Mouse (Mus musculus) ES-Bruce4 (cell line): ENCODE measurements around the gene Ogdh. TPM values are rescaled to one million over a fixed set of nuclear protein-coding genes. Genes with fewer than 3 reads are reported as not detected.

Experiments
- H3K27ac ChIP-seq: 2 replicates; pipeline ENCODE4 v1.5.1; 2012; ENCODE audit warnings: low read length, inconsistent platforms; ENCODE audit not compliant: insufficient read depth
- H3K27me3 ChIP-seq: 2 replicates; pipeline ENCODE4 v1.6.1; 2012; ENCODE audit warnings: mild to moderate bottlenecking, low read length, inconsistent platforms; ENCODE audit not compliant: control insufficient read depth, poor library complexity, insufficient read depth, severe bottlenecking
- H3K36me3 ChIP-seq: 2 replicates; pipeline ENCODE4 v1.6.1; 2012; ENCODE audit warnings: inconsistent platforms, mild to moderate bottlenecking, low read length, moderate library complexity; ENCODE audit not compliant: control insufficient read depth, poor library complexity, insufficient read depth, severe bottlenecking
- H3K4me1 ChIP-seq: one replicate; pipeline ENCODE4 v1.8.1; 2011; ENCODE audit warnings: low read length; ENCODE audit not compliant: control insufficient read depth, insufficient read depth
- H3K4me3 ChIP-seq: 2 replicates; pipeline ENCODE4 v1.5.1; 2011; ENCODE audit warnings: low read depth, mild to moderate bottlenecking, low read length
- H3K9ac ChIP-seq: 2 replicates; pipeline ENCODE4 v1.6.1; 2012; ENCODE audit warnings: low read depth, mild to moderate bottlenecking, inconsistent platforms; ENCODE audit not compliant: poor library complexity, severe bottlenecking
- H3K9me3 ChIP-seq: replicated peaks from 2 replicates; pipeline ENCODE4 v1.6.1; 2012; ENCODE audit warnings: mild to moderate bottlenecking, low read length, inconsistent platforms; ENCODE audit not compliant: control insufficient read depth, poor library complexity, insufficient read depth, severe bottlenecking
- CTCF ChIP-seq: IDR thresholded peaks from one replicate; pipeline ENCODE4 v1.8.1; 2011; ENCODE audit warnings: low read depth, low read length
- EP300 ChIP-seq: IDR thresholded peaks from 2 replicates; pipeline ENCODE4 v1.6.1; 2011; ENCODE audit warnings: low read depth, low read length; ENCODE audit not compliant: insufficient read depth
- POLR2A ChIP-seq: IDR thresholded peaks from one replicate; pipeline ENCODE4 v1.8.1; 2011; ENCODE audit warnings: low read length; ENCODE audit not compliant: insufficient read depth
- polyA plus RNA-seq: library from polyadenylated mRNA; stranded (reverse); fragments of >200 nt; gene quantifications from 2 replicates; pipeline ENCODE4 v1.2.4, GENCODE M21; 2011; ENCODE audit warnings: low read depth; ENCODE audit not compliant: missing spikeins, insufficient read depth, insufficient read length

Gene Ogdh
- polyA plus RNA-seq, 1 experiment, result 77.6 TPM

DNA sequence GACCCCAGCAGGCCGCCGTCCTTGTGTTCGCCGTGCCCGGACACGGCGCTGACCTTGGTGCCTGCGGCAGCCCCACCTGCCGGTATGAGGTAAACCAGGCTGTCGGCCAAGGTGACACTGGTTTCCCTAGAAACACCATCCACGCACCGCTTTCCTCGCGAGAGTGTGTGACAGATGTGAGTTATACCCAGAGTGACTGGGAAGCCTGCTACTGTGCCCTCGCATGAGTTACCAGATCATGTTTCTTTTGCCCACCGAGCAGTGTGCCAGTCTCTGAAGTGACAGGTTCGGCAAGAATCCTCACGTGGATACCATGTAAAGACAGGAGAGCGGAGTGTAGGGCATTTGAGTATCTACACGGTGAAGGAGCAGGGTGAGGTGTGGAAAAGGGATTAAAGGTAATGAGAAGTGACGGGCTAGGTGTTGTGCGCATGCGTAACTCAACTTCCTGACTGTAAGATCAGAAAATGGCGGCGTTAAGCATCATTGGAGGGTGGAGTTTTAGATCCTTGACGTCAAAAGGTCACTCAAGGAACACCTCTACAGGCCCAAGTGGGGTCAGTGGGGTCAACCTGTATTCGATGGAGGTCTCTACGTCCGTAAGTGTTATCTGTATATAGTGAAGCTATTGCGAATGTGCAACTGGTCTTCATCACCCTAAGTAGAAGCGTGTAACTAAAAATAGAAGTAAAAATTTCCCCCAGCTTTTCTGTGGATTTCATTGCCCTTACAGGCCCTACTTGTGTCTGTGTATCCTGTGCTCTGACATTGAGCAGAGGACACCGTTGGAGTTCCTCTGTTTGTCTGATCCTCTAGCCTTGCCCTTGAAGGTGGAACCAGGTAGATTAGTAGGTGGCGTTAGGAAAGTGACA, 919 bp downstream of the Ogdh start:
- Histone ChIP-seq H3K9ac (peak overlapping the region; percentile 56), H3K36me3 (peaks cover 8% of the 10 kb centered on the region), H3K9me3 (no peaks in the 10 kb centered on the region), H3K4me3 (peak overlapping the region; percentile 90), H3K27ac (peak overlapping the region; percentile 74), H3K4me1 (no peaks in the 10 kb centered on the region), H3K27me3 (no peaks in the 10 kb centered on the region)
- TF ChIP-seq EP300, result peak; percentile 20; the same call in 1 of the 2 replicates
- no peak for TF ChIP-seq CTCF

DNA sequence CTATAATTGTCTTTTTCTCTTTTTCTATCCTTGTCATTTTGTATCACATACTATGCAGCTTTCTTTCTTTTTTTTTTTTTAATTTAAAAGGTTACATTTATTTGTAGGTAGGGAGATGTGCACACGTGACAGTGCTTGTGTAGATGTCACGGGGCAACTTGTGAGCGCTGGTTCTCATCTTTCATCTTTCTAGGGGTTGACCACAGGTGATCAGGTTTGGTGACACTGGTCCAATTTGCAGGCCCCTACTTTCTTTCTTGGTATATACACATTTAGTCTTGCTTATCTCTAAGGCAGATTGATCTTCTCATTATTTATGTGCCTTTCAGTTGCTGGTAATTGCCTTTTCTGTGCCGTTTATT, 1.5 kb downstream of the Ogdh start:
- Histone ChIP-seq H3K4me1 (no peaks in the 10 kb centered on the region), H3K27ac (no peak overlapping the region), H3K27me3 (no peaks in the 10 kb centered on the region), H3K9ac (no peak overlapping the region), H3K4me3 (no peak overlapping the region; the same call in 1 of the 2 replicates), H3K36me3 (peaks cover 14% of the 10 kb centered on the region), H3K9me3 (no peaks in the 10 kb centered on the region)
- no peak for TF ChIP-seq EP300
- TF ChIP-seq CTCF, result no peak
- TF ChIP-seq POLR2A, result no peak

- no peaks in the 10 kb centered on the region for H3K9me3 ChIP-seq
- H3K9ac ChIP-seq, result no peak overlapping the region
- no peaks in the 10 kb centered on the region for H3K27me3 ChIP-seq
- TF ChIP-seq CTCF (no peak), EP300 (no peak)
- H3K4me3 ChIP-seq, result no peak overlapping the region
- no peaks in the 10 kb centered on the region for H3K4me1 ChIP-seq
- peaks cover 20% of the 10 kb centered on the region for H3K36me3 ChIP-seq
- no peak overlapping the region for H3K27ac ChIP-seq
These were observed 2.2 kb downstream of the Ogdh start for GRCm38 (mm10) chr11:6293601-6294000.

DNA sequence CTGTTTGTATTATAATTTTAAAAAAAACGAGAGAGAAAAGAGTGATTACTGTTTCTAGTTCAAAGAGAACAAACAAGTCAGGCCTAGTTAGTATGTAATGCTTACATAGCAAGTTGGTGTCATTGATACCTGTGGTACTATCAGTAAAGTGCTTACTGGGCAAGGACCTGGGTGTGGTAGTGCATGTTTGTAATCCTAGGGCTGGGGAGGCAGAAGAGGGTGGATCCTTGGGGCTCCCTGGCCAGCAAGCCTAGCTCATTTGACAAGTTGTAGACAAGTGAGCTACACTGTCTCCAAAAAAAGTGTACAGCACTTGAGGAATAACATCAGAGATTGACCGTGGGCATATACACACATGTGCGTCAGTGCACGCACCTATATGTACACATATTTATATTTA, 3.2 kb downstream of the Ogdh start:
- no peak for TF ChIP-seq EP300
- TF ChIP-seq CTCF, result no peak
- TF ChIP-seq POLR2A, result no peak
- Histone ChIP-seq H3K9ac (no peak overlapping the region), H3K9me3 (no peaks in the 10 kb centered on the region), H3K27ac (no peak overlapping the region), H3K4me1 (no peaks in the 10 kb centered on the region), H3K4me3 (no peak overlapping the region), H3K36me3 (peaks cover 30% of the 10 kb centered on the region), H3K27me3 (no peaks in the 10 kb centered on the region)

GRCm38 (mm10) chr11:6296077-6296476, 4.6 kb downstream of the Ogdh start:
- Histone ChIP-seq H3K36me3 (peaks cover 38% of the 10 kb centered on the region), H3K9me3 (no peaks in the 10 kb centered on the region), H3K9ac (no peak overlapping the region), H3K27me3 (no peaks in the 10 kb centered on the region), H3K4me3 (no peak overlapping the region), H3K27ac (no peak overlapping the region), H3K4me1 (no peaks in the 10 kb centered on the region)
- TF ChIP-seq POLR2A, result no peak
- TF ChIP-seq CTCF, result no peak
- no peak for TF ChIP-seq EP300

GRCm38 (mm10) chr11:6299435-6299834, 8.0 kb downstream of the Ogdh start:
- Histone ChIP-seq H3K36me3 (peaks cover 56% of the 10 kb centered on the region), H3K9ac (no peak overlapping the region), H3K4me1 (no peaks in the 10 kb centered on the region), H3K9me3 (no peaks in the 10 kb centered on the region; the same call in 1 of the 2 replicates), H3K4me3 (no peak overlapping the region), H3K27ac (no peak overlapping the region), H3K27me3 (no peaks in the 10 kb centered on the region)
- TF ChIP-seq EP300, result no peak
- no peak for TF ChIP-seq POLR2A

DNA sequence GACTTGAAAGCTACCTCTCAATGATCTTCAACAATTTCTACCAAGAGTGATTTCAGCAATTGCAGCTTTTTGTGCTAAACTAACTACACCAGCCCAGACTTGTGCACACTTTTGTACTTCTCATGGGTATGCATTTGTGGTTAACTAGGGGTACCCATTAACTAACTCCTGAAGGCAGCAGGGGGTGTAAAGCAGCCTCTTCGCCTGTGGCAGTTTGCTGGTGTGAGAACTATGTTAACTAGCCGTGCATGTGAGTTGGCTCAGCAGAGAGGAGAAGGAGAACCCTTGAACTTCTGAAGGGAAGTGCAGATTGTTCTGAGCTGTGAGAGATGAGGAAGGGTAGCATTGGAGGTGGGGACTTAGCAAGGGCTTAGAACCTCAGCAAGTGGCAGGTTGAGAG, 11.4 kb downstream of the Ogdh start:
- H3K27ac ChIP-seq, result no peak overlapping the region
- no peak for TF ChIP-seq EP300
- TF ChIP-seq POLR2A, result no peak
- no peak for TF ChIP-seq CTCF
- peaks cover 46% of the 10 kb centered on the region for H3K36me3 ChIP-seq
- no peak overlapping the region for H3K4me3 ChIP-seq
- no peaks in the 10 kb centered on the region for H3K27me3 ChIP-seq
- H3K9me3 ChIP-seq, result no peaks in the 10 kb centered on the region; the same call in 1 of the 2 replicates
- H3K4me1 ChIP-seq, result no peaks in the 10 kb centered on the region
- H3K9ac ChIP-seq, result no peak overlapping the region
